Mouse (Mus musculus) adrenal gland, adult 8-10 months (tissue): ENCODE results near the gene Vtcn1. TPM values are rescaled to one million over a fixed set of nuclear protein-coding genes. Genes with fewer than 3 reads are reported as not detected.

Source experiments
- DNase-seq: peaks from one replicate; pipeline ENCODE4 v3.0.0; 2022
- total RNA-seq, 4 experiments: library from RNA; stranded (reverse); gene quantifications; 2 replicates each; pipeline ENCODE4 v1.2.4; 2022

The Vtcn1 gene
- total RNA-seq, 4 experiments from 2014 or later: 0.10 to 0.20 TPM; not detected in 2

- DNase-seq: peak; percentile 100
Observed at GRCm38 (mm10) chr3:100921825-100922505, 96.7 kb downstream of the Vtcn1 start, which contains the start of gene Trim45. Trim45 (plus strand) TSS chr3:100922202.

- no peak for DNase-seq
Observed at GRCm38 (mm10) chr3:100922506-100923375, 97.5 kb downstream of the Vtcn1 start.

- no peak for DNase-seq
Observed at GRCm38 (mm10) chr3:100924065-100924732, 98.9 kb downstream of the Vtcn1 start.

GRCm38 (mm10) chr3:100925176-100925575, 99.9 kb downstream of the Vtcn1 start:
- no peak for DNase-seq

- DNase-seq: no peak
Observed at GRCm38 (mm10) chr3:100931332-100932076, 106.2 kb downstream of the Vtcn1 start.

GRCm38 (mm10) chr3:100932077-100932944, 107.1 kb downstream of the Vtcn1 start:
- DNase-seq: no peak

- no peak for DNase-seq
Observed at GRCm38 (mm10) chr3:100935521-100935920, 110.3 kb downstream of the Vtcn1 start.

- DNase-seq: no peak
Observed at GRCm38 (mm10) chr3:100936201-100936600, 110.9 kb downstream of the Vtcn1 start.

GRCm38 (mm10) chr3:100938211-100938610, 113.0 kb downstream of the Vtcn1 start:
- no peak for DNase-seq

GRCm38 (mm10) chr3:100940496-100941037, 115.3 kb downstream of the Vtcn1 start:
- no peak for DNase-seq

Other genes starting within 250 kb of the Vtcn1 start
- gene Man1a2, start 140.0 kb upstream of the Vtcn1 start, total RNA-seq: 100 to 1,000 TPM in 3 of 4 experiments, 10 to 100 TPM in 1; 99.9 to 119 (median 108) TPM
- gene Trim45, start 96.7 kb downstream of the Vtcn1 start, total RNA-seq: 1 to 10 TPM; 4.6 to 5.4 (median 5.2) TPM
- gene Ttf2, start 144.2 kb downstream of the Vtcn1 start, total RNA-seq: 10 to 100 TPM; 10.5 to 14.8 (median 13.8) TPM
- under 1 TPM; 0.19 to 0.46 (median 0.34) TPM for gene Cd101, start 204.1 kb downstream of the Vtcn1 start, total RNA-seq